Mouse (Mus musculus) intestine, postnatal 0 days (tissue): ENCODE results near the gene Sgcb. TPM values are rescaled to one million over a fixed set of nuclear protein-coding genes. Genes with fewer than 3 reads are reported as not detected.

Experiments used
- ATAC-seq: fragments of 200-750 bp; cut with Nextera tagmentation; 2 replicates; pipeline ENCODE4 v1.8.0; 2017; ENCODE audit warnings: mild to moderate bottlenecking, moderate TSS enrichment, moderate library complexity
- H3K27ac ChIP-seq: fragments of 300-500 bp; sonication (generic); 2 replicates; pipeline ENCODE4 v1.5.1; 2014; ENCODE audit warnings: mild to moderate bottlenecking, low read depth, low read length, moderate library complexity
- H3K27me3 ChIP-seq: fragments of 300-500 bp; sonication (generic); replicated peaks from 2 replicates; pipeline ENCODE4 v1.6.1; 2014; ENCODE audit warnings: low read length, mixed read lengths; ENCODE audit not compliant: control insufficient read depth, insufficient read depth
- H3K36me3 ChIP-seq: fragments of 300-500 bp; sonication (generic); 2 replicates; pipeline ENCODE4 v1.6.1; 2014; ENCODE audit warnings: mild to moderate bottlenecking, moderate library complexity; ENCODE audit not compliant: control insufficient read depth, insufficient read depth
- H3K4me1 ChIP-seq: fragments of 300-500 bp; sonication (generic); replicated peaks from 2 replicates; pipeline ENCODE4 v1.6.1; 2014; ENCODE audit warnings: antibody characterized with exemption, low read length, mixed read lengths; ENCODE audit not compliant: control insufficient read depth, insufficient read depth
- H3K4me2 ChIP-seq: fragments of 300-500 bp; sonication (generic); replicated peaks from 2 replicates; pipeline ENCODE4 v1.6.1; 2014; ENCODE audit warnings: low read depth, mild to moderate bottlenecking, moderate library complexity
- H3K4me3 ChIP-seq: fragments of 300-500 bp; sonication (generic); 2 replicates; pipeline ENCODE4 v1.5.1; 2014; ENCODE audit warnings: low read depth, low read length
- H3K9ac ChIP-seq: fragments of 300-500 bp; sonication (generic); 2 replicates; pipeline ENCODE4 v1.6.1; 2014; ENCODE audit warnings: mild to moderate bottlenecking, low read depth, low read length
- H3K9me3 ChIP-seq: fragments of 300-500 bp; sonication (generic); 2 replicates; pipeline ENCODE4 v1.6.1; 2016; ENCODE audit warnings: mixed run types; ENCODE audit not compliant: control insufficient read depth
- CTCF ChIP-seq: sonication (generic); IDR thresholded peaks from 2 replicates; pipeline ENCODE4 v1.5.1; 2016; ENCODE audit warnings: low read depth, mild to moderate bottlenecking, control low read depth, antibody characterized with exemption, moderate library complexity
- WGBS: fragments of 180-500 bp; shearing (Covaris S2); extraction: QIAGEN DNeasy Blood & Tissue Kit; methylation state at CpG from one replicate; pipeline ENCODE4 v1.1.7; 2014; 5-methylcytosine and 5-hydroxymethylcytosine counted together
- polyA plus RNA-seq: library from polyadenylated mRNA; unstranded; fragments of >200 nt; fragmentation: Nextera tagmentation; extraction: Ambion mirVana; gene quantifications from 2 replicates; pipeline ENCODE4 v1.2.1, GENCODE M21; 2015

Gene Sgcb
- polyA plus RNA-seq, 1 experiment from 2014 or later: 8.5 TPM

GRCm38 (mm10) chr5:73686149-73686548 lies 38.6 kb upstream of the Sgcb start:
- 18% methylated on average over 4 of the region's 4 CpGs for WGBS
- no peak overlapping the region for H3K9ac ChIP-seq
- H3K9me3 ChIP-seq: no peaks in the 10 kb centered on the region
- no peak overlapping the region for H3K27ac ChIP-seq
- no peaks in the 10 kb centered on the region for H3K36me3 ChIP-seq
- no peak overlapping the region for H3K4me3 ChIP-seq
- H3K27me3 ChIP-seq: no peaks in the 10 kb centered on the region
- no peak for ATAC-seq
- H3K4me2 ChIP-seq: no peak overlapping the region
- H3K4me1 ChIP-seq: no peaks in the 10 kb centered on the region
- peak; percentile 71 for TF ChIP-seq CTCF

- no peak for ATAC-seq
- 61% methylated on average over 9 of the region's 9 CpGs for WGBS
Observed at GRCm38 (mm10) chr5:73683706-73684409, 36.3 kb upstream of the Sgcb start.

GRCm38 (mm10) chr5:73683221-73683620 lies 35.6 kb upstream of the Sgcb start:
- 72% methylated on average over 6 of the region's 6 CpGs for WGBS

More at GRCm38 (mm10) chr5:73683706-73684409, 36.3 kb upstream of the Sgcb start:
- H3K4me1 ChIP-seq: no peaks in the 10 kb centered on the region
- no peaks in the 10 kb centered on the region for H3K9me3 ChIP-seq
- no peak overlapping the region for H3K4me3 ChIP-seq
- H3K36me3 ChIP-seq: no peaks in the 10 kb centered on the region
- no peaks in the 10 kb centered on the region for H3K27me3 ChIP-seq
- peak; percentile 64 for TF ChIP-seq CTCF
- no peak overlapping the region for H3K4me2 ChIP-seq
- no peak overlapping the region for H3K9ac ChIP-seq
- H3K27ac ChIP-seq: no peak overlapping the region

GRCm38 (mm10) chr5:73676626-73677025 lies 29.0 kb upstream of the Sgcb start:
- H3K9me3 ChIP-seq: no peaks in the 10 kb centered on the region
- H3K4me2 ChIP-seq: no peak overlapping the region
- no peaks in the 10 kb centered on the region for H3K4me1 ChIP-seq
- H3K27ac ChIP-seq: no peak overlapping the region
- no peak overlapping the region for H3K4me3 ChIP-seq
- ATAC-seq: no peak
- H3K36me3 ChIP-seq: no peaks in the 10 kb centered on the region
- H3K9ac ChIP-seq: no peak overlapping the region
- WGBS: 56% methylated on average over 13 of the region's 13 CpGs
- TF ChIP-seq CTCF: no peak
- no peaks in the 10 kb centered on the region for H3K27me3 ChIP-seq

More at GRCm38 (mm10) chr5:73683221-73683620, 35.6 kb upstream of the Sgcb start:
- Histone ChIP-seq H3K36me3 (no peaks in the 10 kb centered on the region), H3K27me3 (no peaks in the 10 kb centered on the region), H3K4me2 (no peak overlapping the region), H3K4me3 (no peak overlapping the region), H3K9ac (no peak overlapping the region), H3K27ac (no peak overlapping the region), H3K4me1 (no peaks in the 10 kb centered on the region), H3K9me3 (no peaks in the 10 kb centered on the region)
- ATAC-seq: no peak
- no peak for TF ChIP-seq CTCF

GRCm38 (mm10) chr5:73675604-73676003 lies 28.0 kb upstream of the Sgcb start:
- Histone ChIP-seq H3K4me1 (no peaks in the 10 kb centered on the region), H3K27ac (no peak overlapping the region), H3K4me2 (no peak overlapping the region), H3K4me3 (no peak overlapping the region), H3K9me3 (no peaks in the 10 kb centered on the region), H3K36me3 (no peaks in the 10 kb centered on the region), H3K9ac (no peak overlapping the region), H3K27me3 (no peaks in the 10 kb centered on the region)
- 87% methylated on average over 3 of the region's 3 CpGs for WGBS
- ATAC-seq: no peak
- no peak for TF ChIP-seq CTCF

GRCm38 (mm10) chr5:73669386-73669785 lies 21.8 kb upstream of the Sgcb start:
- H3K4me3 ChIP-seq: no peak overlapping the region
- 56% methylated on average over 26 of the region's 26 CpGs for WGBS
- no peak for TF ChIP-seq CTCF
- H3K4me1 ChIP-seq: no peaks in the 10 kb centered on the region
- H3K9me3 ChIP-seq: no peaks in the 10 kb centered on the region
- peaks cover 5% of the 10 kb centered on the region; the same call in 1 of the 2 replicates for H3K27me3 ChIP-seq
- H3K4me2 ChIP-seq: no peak overlapping the region
- no peak overlapping the region for H3K27ac ChIP-seq
- no peaks in the 10 kb centered on the region for H3K36me3 ChIP-seq
- H3K9ac ChIP-seq: no peak overlapping the region
- no peak for ATAC-seq
